Mouse (Mus musculus): ENCODE results near the gene Slc16a2. TPM values are rescaled to one million over a fixed set of nuclear protein-coding genes. Genes with fewer than 3 reads are reported as not detected.

The Slc16a2 gene
- polyA plus RNA-seq, 1 experiment from 2014 or later: 27.5 TPM

- no peak for ATAC-seq
- Histone ChIP-seq H3K27me3 (replicated peaks; ENCODE audit: control insufficient read depth, insufficient read depth, low read length) (peaks cover 8% of the 10 kb centered on the region; the same call in 1 of the 2 replicates), H3K4me1 (ENCODE audit: control insufficient read depth, insufficient read depth, low read length) (0 out of 2 replicates have a peak, but pooled peaks cover 2% of the 10 kb centered on the region), H3K9ac (ENCODE audit: low read length) (no peak overlapping the region), H3K4me3 (ENCODE audit: low read depth, low read length) (peak overlapping the region; percentile 49; the same call in 1 of the 2 replicates), H3K27ac (ENCODE audit: low read depth, low read length) (no peak overlapping the region), H3K9me3 (replicated peaks; ENCODE audit: control insufficient read depth, low read length) (no peaks in the 10 kb centered on the region), H3K36me3 (ENCODE audit: control insufficient read depth, insufficient read depth, low read length) (no peaks in the 10 kb centered on the region), H3K4me2 (ENCODE audit: low read length) (peak overlapping the region; percentile 69)
- no peak for DNase-seq (ENCODE audit: low spot score)
- WGBS: 48% methylated on average over 6 of the region's 6 CpGs
Measured at GRCm38 (mm10) chrX:103819253-103819652, 2.5 kb downstream of the Slc16a2 start.

GRCm38 (mm10) chrX:103812690-103813089 lies 9.1 kb downstream of the Slc16a2 start:
- Histone ChIP-seq H3K27ac (ENCODE audit: low read depth, low read length) (no peak overlapping the region), H3K9ac (ENCODE audit: low read length) (no peak overlapping the region), H3K4me1 (ENCODE audit: control insufficient read depth, insufficient read depth, low read length) (no peaks in the 10 kb centered on the region), H3K4me2 (ENCODE audit: low read length) (no peak overlapping the region), H3K9me3 (replicated peaks; ENCODE audit: control insufficient read depth, low read length) (no peaks in the 10 kb centered on the region), H3K4me3 (ENCODE audit: low read depth, low read length) (no peak overlapping the region), H3K27me3 (replicated peaks; ENCODE audit: control insufficient read depth, insufficient read depth, low read length) (peaks cover 7% of the 10 kb centered on the region), H3K36me3 (ENCODE audit: control insufficient read depth, insufficient read depth, low read length) (no peaks in the 10 kb centered on the region)
- 73% methylated on average over 1 of the region's 1 CpGs for WGBS
- ATAC-seq (no peak), DNase-seq (ENCODE audit: low spot score) (no peak)

DNA sequence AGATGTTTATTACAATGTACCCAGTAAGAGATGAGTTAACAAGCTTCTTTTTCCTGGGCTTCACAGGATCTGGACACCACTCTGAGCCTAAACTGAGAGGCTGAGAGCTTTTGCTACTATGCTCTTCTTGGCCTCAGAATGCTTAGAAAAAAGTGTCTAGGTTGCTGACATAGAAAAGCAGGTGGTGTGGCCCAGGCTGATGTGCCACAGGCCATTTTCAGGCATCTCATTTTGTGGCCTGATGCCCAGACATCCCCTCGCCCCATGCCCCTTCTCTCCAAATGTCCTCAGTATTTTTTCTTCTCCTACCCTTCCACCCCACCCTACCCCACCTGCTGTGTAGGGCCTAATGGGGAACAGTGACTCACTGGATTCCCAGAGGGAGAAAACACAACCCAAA lies 11.3 kb downstream of the Slc16a2 start:
- Histone ChIP-seq H3K36me3 (ENCODE audit: control insufficient read depth, insufficient read depth, low read length) (no peaks in the 10 kb centered on the region), H3K4me3 (ENCODE audit: low read depth, low read length) (no peak overlapping the region), H3K4me2 (ENCODE audit: low read length) (no peak overlapping the region), H3K4me1 (ENCODE audit: control insufficient read depth, insufficient read depth, low read length) (no peaks in the 10 kb centered on the region), H3K9ac (ENCODE audit: low read length) (no peak overlapping the region), H3K27me3 (replicated peaks; ENCODE audit: control insufficient read depth, insufficient read depth, low read length) (peaks cover 2% of the 10 kb centered on the region), H3K27ac (ENCODE audit: low read depth, low read length) (no peak overlapping the region), H3K9me3 (replicated peaks; ENCODE audit: control insufficient read depth, low read length) (no peaks in the 10 kb centered on the region)
- ATAC-seq (no peak), DNase-seq (ENCODE audit: low spot score) (no peak)
- WGBS: 45% methylated on average over 1 of the region's 1 CpGs

- no peak for ATAC-seq
- Histone ChIP-seq H3K4me1 (ENCODE audit: control insufficient read depth, insufficient read depth, low read length) (peaks cover 2% of the 10 kb centered on the region; the same call in 1 of the 2 replicates), H3K4me2 (ENCODE audit: low read length) (no peak overlapping the region), H3K27ac (ENCODE audit: low read depth, low read length) (no peak overlapping the region), H3K9me3 (replicated peaks; ENCODE audit: control insufficient read depth, low read length) (no peaks in the 10 kb centered on the region), H3K9ac (ENCODE audit: low read length) (no peak overlapping the region), H3K27me3 (replicated peaks; ENCODE audit: control insufficient read depth, insufficient read depth, low read length) (peaks cover 7% of the 10 kb centered on the region; the same call in 1 of the 2 replicates), H3K4me3 (ENCODE audit: low read depth, low read length) (no peak overlapping the region), H3K36me3 (ENCODE audit: control insufficient read depth, insufficient read depth, low read length) (no peaks in the 10 kb centered on the region)
- 82% methylated on average over 4 of the region's 4 CpGs for WGBS
- DNase-seq (ENCODE audit: low spot score): no peak
Measured at GRCm38 (mm10) chrX:103806373-103806772, 15.4 kb downstream of the Slc16a2 start.

DNA sequence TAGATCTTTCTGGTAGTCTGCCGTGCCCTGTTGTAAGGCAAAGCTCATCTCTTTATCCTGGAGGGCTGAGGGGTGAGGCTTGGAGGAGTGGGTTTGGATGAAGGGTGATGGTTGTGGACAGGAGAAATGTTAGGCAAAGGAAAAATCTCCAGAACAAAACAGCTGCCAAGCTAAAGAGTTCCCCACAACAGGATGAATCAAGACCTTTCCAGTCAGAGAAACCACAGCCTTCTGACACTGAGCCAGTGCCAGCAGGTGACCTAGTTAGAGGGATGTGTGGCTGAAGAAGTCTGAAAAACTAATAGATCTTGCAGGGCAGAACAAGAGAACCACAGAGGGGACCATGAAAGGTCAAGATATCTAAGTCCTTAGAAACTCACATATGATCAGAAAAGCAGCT lies 24.8 kb downstream of the Slc16a2 start:
- Histone ChIP-seq H3K4me3 (ENCODE audit: low read depth, low read length) (no peak overlapping the region), H3K36me3 (ENCODE audit: control insufficient read depth, insufficient read depth, low read length) (no peaks in the 10 kb centered on the region), H3K27ac (ENCODE audit: low read depth, low read length) (no peak overlapping the region), H3K4me1 (ENCODE audit: control insufficient read depth, insufficient read depth, low read length) (no peaks in the 10 kb centered on the region), H3K27me3 (replicated peaks; ENCODE audit: control insufficient read depth, insufficient read depth, low read length) (peaks cover 12% of the 10 kb centered on the region; the same call in 1 of the 2 replicates), H3K4me2 (ENCODE audit: low read length) (no peak overlapping the region), H3K9me3 (replicated peaks; ENCODE audit: control insufficient read depth, low read length) (no peaks in the 10 kb centered on the region), H3K9ac (ENCODE audit: low read length) (no peak overlapping the region)
- 94% methylated on average over 1 of the region's 1 CpGs for WGBS
- ATAC-seq (no peak), DNase-seq (ENCODE audit: low spot score) (no peak)

- DNase-seq (ENCODE audit: low spot score): no peak
- H3K4me2 ChIP-seq (ENCODE audit: low read length): no peak overlapping the region
- H3K27ac ChIP-seq (ENCODE audit: low read depth, low read length): no peak overlapping the region
- H3K4me3 ChIP-seq (ENCODE audit: low read depth, low read length): no peak overlapping the region
- H3K9ac ChIP-seq (ENCODE audit: low read length): no peak overlapping the region
- no peak for ATAC-seq
- peaks cover 12% of the 10 kb centered on the region; the same call in 1 of the 2 replicates for H3K27me3 ChIP-seq (replicated peaks; ENCODE audit: control insufficient read depth, insufficient read depth, low read length)
- H3K36me3 ChIP-seq (ENCODE audit: control insufficient read depth, insufficient read depth, low read length): no peaks in the 10 kb centered on the region
- no peaks in the 10 kb centered on the region for H3K4me1 ChIP-seq (ENCODE audit: control insufficient read depth, insufficient read depth, low read length)
- WGBS: 90% methylated on average over 5 of the region's 5 CpGs
- no peaks in the 10 kb centered on the region for H3K9me3 ChIP-seq (replicated peaks; ENCODE audit: control insufficient read depth, low read length)
Measured at GRCm38 (mm10) chrX:103795506-103795905, 26.3 kb downstream of the Slc16a2 start.

DNA sequence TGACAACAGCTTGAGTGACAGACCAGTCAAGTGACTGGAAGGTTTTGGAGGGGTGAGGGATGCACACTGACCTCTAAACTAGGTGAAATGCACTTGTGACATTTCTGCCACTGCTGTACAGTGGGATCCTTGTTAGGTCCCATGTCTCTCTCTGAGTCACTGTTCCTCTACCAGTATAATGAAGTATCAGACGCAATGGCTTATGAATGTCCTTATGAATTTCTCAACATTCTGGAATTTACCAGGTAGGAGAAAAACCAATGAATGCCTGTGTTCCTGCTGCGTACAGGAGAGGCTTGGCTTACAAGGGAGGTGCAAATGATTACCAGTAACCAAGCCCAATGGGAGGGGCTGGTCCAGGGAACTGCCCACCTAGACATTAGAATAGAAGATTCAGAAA lies 30.5 kb downstream of the Slc16a2 start:
- Histone ChIP-seq H3K9me3 (replicated peaks; ENCODE audit: control insufficient read depth, low read length) (no peaks in the 10 kb centered on the region), H3K27me3 (replicated peaks; ENCODE audit: control insufficient read depth, insufficient read depth, low read length) (peaks cover 12% of the 10 kb centered on the region; the same call in 1 of the 2 replicates), H3K36me3 (ENCODE audit: control insufficient read depth, insufficient read depth, low read length) (no peaks in the 10 kb centered on the region), H3K27ac (ENCODE audit: low read depth, low read length) (no peak overlapping the region), H3K4me1 (ENCODE audit: control insufficient read depth, insufficient read depth, low read length) (no peaks in the 10 kb centered on the region), H3K4me2 (ENCODE audit: low read length) (no peak overlapping the region), H3K9ac (ENCODE audit: low read length) (no peak overlapping the region), H3K4me3 (ENCODE audit: low read depth, low read length) (no peak overlapping the region)
- DNase-seq (ENCODE audit: low spot score) (no peak), ATAC-seq (no peak)
- WGBS: 87% methylated on average over 2 of the region's 2 CpGs

DNA sequence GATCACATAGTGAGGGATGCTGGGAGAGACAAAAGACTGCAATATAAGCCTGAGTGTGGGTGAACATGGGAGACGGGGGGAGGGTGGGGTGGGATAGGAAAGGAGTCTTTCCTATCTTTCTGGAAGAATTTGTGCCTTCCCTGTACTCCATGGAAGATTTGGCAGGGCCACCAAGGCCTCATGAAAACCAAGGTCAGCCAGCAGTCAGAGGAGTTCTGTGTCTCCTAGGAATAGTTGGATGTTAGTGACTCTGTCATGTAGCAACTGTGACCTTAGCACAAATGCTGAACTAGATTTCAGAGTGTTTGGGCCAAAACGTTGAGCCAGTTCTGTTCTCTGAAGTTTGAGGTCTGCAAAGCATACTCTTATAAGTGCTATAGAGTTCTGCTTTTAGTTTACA lies 36.1 kb downstream of the Slc16a2 start:
- ATAC-seq (no peak), DNase-seq (ENCODE audit: low spot score) (no peak)
- no peaks in the 10 kb centered on the region for H3K9me3 ChIP-seq (replicated peaks; ENCODE audit: control insufficient read depth, low read length)
- H3K4me2 ChIP-seq (ENCODE audit: low read length): no peak overlapping the region
- no peaks in the 10 kb centered on the region for H3K4me1 ChIP-seq (ENCODE audit: control insufficient read depth, insufficient read depth, low read length)
- WGBS: 76% methylated on average over 2 of the region's 2 CpGs
- peaks cover 6% of the 10 kb centered on the region; the same call in 1 of the 2 replicates for H3K27me3 ChIP-seq (replicated peaks; ENCODE audit: control insufficient read depth, insufficient read depth, low read length)
- H3K4me3 ChIP-seq (ENCODE audit: low read depth, low read length): no peak overlapping the region
- H3K27ac ChIP-seq (ENCODE audit: low read depth, low read length): no peak overlapping the region
- H3K36me3 ChIP-seq (ENCODE audit: control insufficient read depth, insufficient read depth, low read length): no peaks in the 10 kb centered on the region
- no peak overlapping the region for H3K9ac ChIP-seq (ENCODE audit: low read length)

- Histone ChIP-seq H3K36me3 (ENCODE audit: control insufficient read depth, insufficient read depth, low read length) (no peaks in the 10 kb centered on the region), H3K9ac (ENCODE audit: low read length) (no peak overlapping the region), H3K9me3 (replicated peaks; ENCODE audit: control insufficient read depth, low read length) (no peaks in the 10 kb centered on the region), H3K27ac (ENCODE audit: low read depth, low read length) (no peak overlapping the region), H3K4me1 (ENCODE audit: control insufficient read depth, insufficient read depth, low read length) (no peaks in the 10 kb centered on the region), H3K27me3 (replicated peaks; ENCODE audit: control insufficient read depth, insufficient read depth, low read length) (peaks cover 10% of the 10 kb centered on the region; the same call in 1 of the 2 replicates), H3K4me2 (ENCODE audit: low read length) (no peak overlapping the region), H3K4me3 (ENCODE audit: low read depth, low read length) (no peak overlapping the region)
- DNase-seq (ENCODE audit: low spot score) (no peak), ATAC-seq (no peak)
Measured at GRCm38 (mm10) chrX:103776412-103776811, 45.4 kb downstream of the Slc16a2 start.
